Mouse (Mus musculus) spleen, adult 2 months (tissue): Measurements from ENCODE around the gene Aldob. TPM values are rescaled to one million over a fixed set of nuclear protein-coding genes. Genes with fewer than 3 reads are reported as not detected.
A peak's percentile ranks its signal among the peaks of the same experiment; 100 is the strongest.

ENCODE experiments used
- DNase-seq, 2 experiments: peaks; one replicate each; pipeline versions ENCODE4 v3.0.0 to v3.0.0-alpha.2; 2012 to 2021; ENCODE audit warnings: low spot score in 2 of 2, low read depth in 1 of 2
- H3K27ac ChIP-seq: fragments of 200-500 bp; 2 replicates; pipeline ENCODE4 v1.5.1; 2012; ENCODE audit warnings: low read length, inconsistent platforms; ENCODE audit not compliant: insufficient read depth
- H3K27me3 ChIP-seq: fragments of 200-500 bp; 2 replicates; pipeline ENCODE4 v1.6.1; 2012; ENCODE audit warnings: mild to moderate bottlenecking, moderate library complexity, low read length, inconsistent platforms; ENCODE audit not compliant: control insufficient read depth, insufficient read depth
- H3K36me3 ChIP-seq: fragments of 200-500 bp; 2 replicates; pipeline ENCODE4 v1.6.1; 2012; ENCODE audit warnings: mild to moderate bottlenecking, low read length, inconsistent platforms; ENCODE audit not compliant: control insufficient read depth, insufficient read depth
- H3K4me1 ChIP-seq: fragments of 200-500 bp; 2 replicates; pipeline ENCODE4 v1.6.1; 2011; ENCODE audit warnings: inconsistent platforms; ENCODE audit not compliant: control insufficient read depth, insufficient read depth, insufficient read length
- H3K4me3 ChIP-seq: fragments of 200-500 bp; 2 replicates; pipeline ENCODE4 v1.5.1; 2011; ENCODE audit warnings: mild to moderate bottlenecking, inconsistent platforms; ENCODE audit not compliant: insufficient read depth, insufficient read length; ENCODE audit errors: extremely low read depth
- CTCF ChIP-seq: fragments of 200-500 bp; IDR thresholded peaks from 2 replicates; pipeline ENCODE4 v1.5.1; 2011; ENCODE audit warnings: mild to moderate bottlenecking, inconsistent platforms; ENCODE audit not compliant: insufficient read depth, insufficient read length, insufficient replicate concordance; ENCODE audit errors: extremely low read depth
- POLR2A ChIP-seq: fragments of 200-500 bp; IDR thresholded peaks from 2 replicates; pipeline ENCODE4 v1.6.1; 2011; ENCODE audit warnings: low read depth, low read length, inconsistent platforms
- WGBS: fragments of 180-500 bp; shearing (Covaris S2); methylation state at CpG from one replicate; pipeline ENCODE4 v1.1.7; 2018; 5-methylcytosine and 5-hydroxymethylcytosine counted together
- polyA plus RNA-seq: library from polyadenylated mRNA; depleted of rRNA; stranded (reverse); fragments of >200 nt; gene quantifications from 2 replicates; pipeline ENCODE4 v1.2.3, GENCODE M21; 2012; rRNA removed

The Aldob gene
- 0.13 and 1.1 TPM in 2 replicates for polyA plus RNA-seq

- no peak within 1 kb of the TSS for H3K27ac ChIP-seq
- 47% methylated on average over 3 of the region's 3 CpGs for WGBS
- H3K36me3 ChIP-seq, result no peaks in the 10 kb centered on the region
- no peak for DNase-seq
- TF ChIP-seq POLR2A (no peak), CTCF (no peak)
- H3K27me3 ChIP-seq, result no peaks in the 10 kb centered on the region
- no peak within 1 kb of the TSS for H3K4me3 ChIP-seq
- no peaks in the 10 kb centered on the region for H3K4me1 ChIP-seq
These were observed at the start of gene Aldob for GRCm38 (mm10) chr4:49549383-49549782. Gene Aldob (minus strand): TSS chr4:49549546.

DNA sequence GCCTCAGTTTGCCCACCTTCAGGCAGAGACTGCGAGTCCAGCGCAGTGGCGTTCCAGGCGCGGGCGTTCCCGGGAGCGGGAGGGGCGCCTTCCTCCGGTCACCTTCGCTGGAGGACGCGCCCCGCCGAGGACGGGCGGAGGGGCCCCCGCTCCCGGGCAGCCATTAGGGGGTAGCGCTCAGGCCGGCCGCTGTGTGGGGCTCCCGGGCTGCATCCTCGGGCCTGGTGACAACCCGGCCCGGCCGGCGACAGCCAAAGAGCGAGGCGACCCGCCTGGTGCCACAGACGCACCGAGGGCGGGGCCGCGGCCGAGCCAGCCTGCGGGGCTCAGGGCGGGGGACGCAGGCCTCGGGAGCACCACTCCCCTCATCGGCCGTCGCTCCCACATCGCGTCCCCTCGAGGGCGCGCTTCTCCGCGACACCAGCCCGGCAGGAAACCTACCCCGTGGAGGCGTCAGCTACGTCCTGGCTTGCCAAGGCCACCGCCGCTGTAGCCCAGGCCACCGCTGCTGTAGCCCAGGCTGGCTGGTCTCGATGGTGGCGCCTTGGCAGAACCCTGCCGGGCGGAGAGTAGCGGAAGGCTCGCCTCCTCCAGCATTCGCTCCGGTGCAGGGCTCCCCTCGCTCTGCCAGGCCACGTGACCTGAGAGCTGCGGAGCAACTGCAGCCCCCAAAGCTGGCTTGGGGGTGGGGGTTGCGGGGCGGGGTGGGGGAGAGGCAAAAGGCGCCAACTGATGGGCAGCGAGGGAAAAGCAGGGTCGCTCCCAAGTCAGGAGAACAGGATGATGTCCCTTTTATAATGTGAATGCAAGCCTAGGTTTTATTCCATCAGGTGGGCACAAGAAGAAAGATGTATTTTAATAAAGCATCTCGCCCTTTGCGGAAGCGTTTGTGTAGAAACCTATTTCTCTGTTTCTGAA, 48.1 kb upstream of the Aldob start, which contains the start of gene Tmem246:
Gene Tmem246 (minus strand): TSS at position 694 of the 918 bp plus-strand sequence.
- H3K4me1 ChIP-seq, result peaks cover 6% of the 10 kb centered on the region; the same call in 1 of the 2 replicates
- DNase-seq, result no peak
- H3K27me3 ChIP-seq, result peaks cover 10% of the 10 kb centered on the region
- no peak for TF ChIP-seq CTCF
- no peak for TF ChIP-seq POLR2A
- H3K4me3 ChIP-seq, result peak within 1 kb of the TSS; percentile 49; the same call in 1 of the 2 replicates
- WGBS, result 1% methylated on average over 77 of the region's 77 CpGs
- H3K36me3 ChIP-seq, result no peaks in the 10 kb centered on the region
- H3K27ac ChIP-seq, result no peak within 1 kb of the TSS

DNA sequence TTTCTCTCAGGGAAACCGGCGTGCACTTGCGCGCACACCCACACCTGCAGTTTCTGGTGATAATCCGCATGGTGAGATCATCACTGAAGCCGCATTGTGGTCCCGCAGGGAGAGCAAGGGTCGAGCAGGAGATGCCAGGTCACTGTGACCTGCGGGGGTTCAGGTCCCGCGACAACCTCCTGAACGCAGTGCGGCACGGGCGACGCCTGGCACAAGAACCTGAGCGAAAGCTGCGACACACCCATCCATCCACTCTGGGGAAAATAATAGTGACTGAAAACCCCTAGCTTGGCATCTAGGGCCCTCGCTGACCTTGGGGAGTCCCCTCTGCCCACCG, 47.5 kb upstream of the Aldob start:
- peaks cover 6% of the 10 kb centered on the region; the same call in 1 of the 2 replicates for H3K4me1 ChIP-seq
- H3K4me3 ChIP-seq, result peak overlapping the region; percentile 49; the same call in 1 of the 2 replicates
- H3K27me3 ChIP-seq, result peaks cover 10% of the 10 kb centered on the region
- H3K27ac ChIP-seq, result no peak overlapping the region
- H3K36me3 ChIP-seq, result no peaks in the 10 kb centered on the region
- no peak for TF ChIP-seq POLR2A
- no peak for TF ChIP-seq CTCF
- 5% methylated on average over 20 of the region's 20 CpGs for WGBS
- DNase-seq, result no peak

GRCm38 (mm10) chr4:49590152-49590551, 40.8 kb upstream of the Aldob start:
- no peak for DNase-seq
- Histone ChIP-seq H3K27ac (no peak overlapping the region), H3K36me3 (no peaks in the 10 kb centered on the region), H3K4me1 (no peaks in the 10 kb centered on the region), H3K27me3 (no peaks in the 10 kb centered on the region), H3K4me3 (no peak overlapping the region)
- WGBS, result 81% methylated on average over 2 of the region's 2 CpGs
- TF ChIP-seq CTCF, result no peak
- no peak for TF ChIP-seq POLR2A

DNA sequence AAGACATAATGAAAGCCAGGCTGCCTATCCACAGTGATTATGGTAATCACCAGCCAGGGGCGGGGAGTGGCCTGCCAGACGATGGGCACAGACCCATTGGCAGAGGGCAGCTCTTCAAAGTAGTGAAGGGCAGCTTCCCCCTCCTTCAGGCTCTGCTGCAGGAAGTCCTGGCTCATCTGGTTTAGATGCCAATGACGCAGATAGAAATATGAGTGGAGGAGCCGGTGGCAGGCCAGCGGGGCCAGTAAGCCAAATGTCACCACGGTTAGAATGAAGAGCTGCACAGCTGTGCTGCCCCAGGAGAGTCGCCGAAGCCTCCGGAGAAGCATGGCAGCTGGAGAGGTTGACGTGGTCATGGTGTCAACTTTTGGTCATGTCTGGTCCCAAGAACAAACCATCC, 37.5 kb upstream of the Aldob start:
- Histone ChIP-seq H3K4me1 (no peaks in the 10 kb centered on the region), H3K27ac (no peak overlapping the region), H3K36me3 (no peaks in the 10 kb centered on the region), H3K4me3 (no peak overlapping the region), H3K27me3 (no peaks in the 10 kb centered on the region)
- no peak for DNase-seq
- TF ChIP-seq CTCF, result no peak
- no peak for TF ChIP-seq POLR2A
- 84% methylated on average over 10 of the region's 10 CpGs for WGBS

DNA sequence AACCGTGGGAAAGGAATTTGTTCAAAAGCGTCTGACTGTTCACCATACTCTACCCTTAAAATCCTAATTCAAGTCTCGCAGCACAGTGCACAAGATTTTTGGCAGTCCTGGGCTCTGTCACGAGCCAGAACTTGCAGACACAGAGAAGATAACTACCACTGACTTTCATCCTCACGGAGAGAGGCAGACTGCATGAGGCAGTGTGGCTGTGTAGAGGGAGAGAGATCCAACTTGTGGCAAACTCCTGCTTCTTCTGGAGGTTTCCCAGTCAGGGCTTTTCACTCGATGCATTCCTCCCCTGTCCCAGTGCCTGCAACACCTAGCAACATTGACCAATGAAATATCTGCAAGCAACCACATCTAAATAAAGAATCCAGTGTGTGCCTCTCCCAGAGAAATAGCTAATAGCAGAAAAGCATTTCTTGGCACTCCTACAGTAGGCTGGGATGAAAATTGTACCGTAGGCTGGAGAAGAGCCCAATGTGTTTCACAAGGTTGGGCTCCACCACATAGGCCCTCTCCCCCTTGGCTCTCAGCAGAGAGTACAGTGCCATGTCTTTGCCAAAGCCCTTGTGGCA, 36.3 kb upstream of the Aldob start:
- 87% methylated on average over 7 of the region's 7 CpGs for WGBS

More for the DNA sequence above, 36.3 kb upstream of the Aldob start:
- H3K4me3 ChIP-seq, result no peak overlapping the region
- no peaks in the 10 kb centered on the region for H3K4me1 ChIP-seq
- no peaks in the 10 kb centered on the region for H3K27me3 ChIP-seq
- DNase-seq, result no peak
- H3K27ac ChIP-seq, result no peak overlapping the region
- no peak for TF ChIP-seq CTCF
- TF ChIP-seq POLR2A, result no peak
- no peaks in the 10 kb centered on the region for H3K36me3 ChIP-seq
